Mouse (Mus musculus) gastrocnemius, adult 2 months (tissue): ENCODE results near the gene Mphosph10. TPM values are rescaled to one million over a fixed set of nuclear protein-coding genes. Genes with fewer than 3 reads are reported as not detected.

Experiments used
- DNase-seq: peaks from one replicate; pipeline ENCODE4 v3.0.0; 2022
- H3K27ac ChIP-seq: fragments of 200-600 bp; 2 replicates; pipeline ENCODE4 v1.8.1; 2022; ENCODE audit warnings: mild to moderate bottlenecking
- H3K4me3 ChIP-seq: fragments of 200-600 bp; 2 replicates; pipeline ENCODE4 v1.8.1; 2022; ENCODE audit warnings: mild to moderate bottlenecking, moderate library complexity
- CTCF ChIP-seq: fragments of 200-600 bp; IDR thresholded peaks from 2 replicates; pipeline ENCODE4 v1.8.1; 2022; ENCODE audit warnings: antibody characterized with exemption, mild to moderate bottlenecking, moderate library complexity
- intact Hi-C: fragments of 180-260 bp; cut with DNase I; formaldehyde crosslinking; loops from one replicate; pipeline ENCODE4 v1.15.1; 2025
- total RNA-seq, 2 experiments: library from RNA; stranded (reverse); gene quantifications; 2 replicates each; pipeline ENCODE4 v1.2.3; 2021

The Mphosph10 gene
- total RNA-seq, 2 experiments from 2014 or later = 18.3 to 18.8 TPM

DNA sequence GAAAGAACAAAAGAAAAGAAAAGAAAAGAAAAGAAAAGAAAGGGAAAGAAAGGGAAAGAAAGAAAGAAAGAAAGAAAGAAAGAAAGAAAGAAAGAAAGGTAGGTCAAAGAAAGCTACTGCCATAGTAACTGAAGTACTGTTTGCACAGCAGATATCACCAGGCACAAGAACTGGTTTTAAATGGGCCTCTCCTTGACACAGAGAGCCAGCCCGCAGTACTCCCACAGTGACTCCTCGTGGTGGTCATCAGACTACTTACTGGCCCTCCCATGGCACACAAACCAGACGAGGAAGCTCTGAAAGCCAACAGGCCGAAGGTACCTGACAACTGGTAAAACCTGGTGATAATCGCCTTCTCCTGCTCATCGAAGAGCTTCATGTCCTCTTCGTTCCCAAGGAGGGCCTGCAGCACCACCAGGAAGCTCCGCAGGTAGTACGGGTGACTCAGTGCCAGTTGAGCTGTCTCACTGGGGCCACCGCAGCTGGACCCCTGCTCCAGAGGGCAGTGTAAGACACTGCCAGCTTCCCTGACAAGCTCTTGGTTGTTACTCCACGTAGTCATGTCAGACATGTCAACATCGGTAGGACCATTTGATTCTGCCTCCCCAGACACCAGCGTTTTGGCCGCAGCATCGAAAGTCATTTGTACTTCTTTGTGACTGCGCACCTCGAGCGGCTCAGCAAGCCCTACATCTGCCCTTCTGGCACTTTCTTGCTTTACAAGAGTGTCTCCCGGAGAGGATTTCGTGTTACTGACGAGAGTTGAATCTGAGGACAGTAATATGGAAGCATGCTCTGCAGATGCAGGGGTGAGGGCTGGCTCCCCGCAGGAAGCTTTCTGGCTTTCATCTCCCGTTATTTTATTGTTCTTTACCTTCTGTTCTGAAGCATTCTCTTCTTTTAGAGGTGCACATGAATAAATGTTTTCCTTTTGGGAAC is 19.9 kb downstream of the Mphosph10 start:
- no peak for DNase-seq
- intact Hi-C loops = loop anchor here (10.0 kb wide), 1 partner anchor 617 kb away; no protein-coding TSS in a partner anchor
- TF ChIP-seq CTCF = no peak
- H3K4me3 ChIP-seq = no peak overlapping the region
- H3K27ac ChIP-seq = no peak overlapping the region

DNA sequence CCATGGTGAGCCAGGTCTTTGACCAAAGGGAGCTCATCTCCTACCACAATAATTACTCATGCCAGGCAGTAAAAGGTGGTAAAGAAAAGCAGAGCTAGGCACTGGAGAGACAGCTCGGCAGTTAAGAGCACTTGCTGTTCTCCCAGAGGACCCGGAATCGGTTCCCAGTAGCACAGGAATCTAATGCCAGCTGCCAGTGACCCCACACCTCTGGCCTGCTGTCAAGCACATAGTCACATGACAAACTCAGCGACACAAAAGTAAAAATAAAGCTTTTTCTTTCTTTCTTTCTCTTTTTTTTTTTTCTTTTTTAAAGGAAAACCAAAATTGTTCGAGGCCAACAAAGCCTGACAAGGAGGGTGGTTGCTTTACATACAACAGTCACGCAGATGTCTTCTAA is 22.2 kb downstream of the Mphosph10 start:
- intact Hi-C loops = loop anchor here (10.0 kb wide), 1 partner anchor 615 kb away; no protein-coding TSS in a partner anchor
- DNase-seq = no peak
- H3K4me3 ChIP-seq = no peak overlapping the region
- no peak overlapping the region for H3K27ac ChIP-seq
- TF ChIP-seq CTCF = no peak

DNA sequence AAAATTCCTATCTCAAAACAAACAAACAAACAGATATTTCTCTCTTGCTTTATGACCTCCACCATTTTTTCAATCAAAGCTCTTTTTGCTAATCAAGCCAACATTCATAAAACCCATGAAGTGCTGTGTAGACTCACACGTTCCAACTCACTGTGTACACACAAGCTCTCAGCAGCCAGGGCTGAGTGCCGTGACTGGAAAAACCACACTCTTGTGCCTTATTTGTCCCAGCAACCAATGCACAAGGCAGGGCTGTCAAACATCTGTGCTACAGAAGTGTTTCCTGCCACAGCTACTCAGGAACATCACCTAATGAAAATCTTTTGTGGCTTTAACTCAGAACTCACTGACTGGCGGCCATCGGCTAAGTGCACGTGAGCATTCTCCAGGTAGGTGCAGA is 26.2 kb downstream of the Mphosph10 start:
- no peak for TF ChIP-seq CTCF

DNA sequence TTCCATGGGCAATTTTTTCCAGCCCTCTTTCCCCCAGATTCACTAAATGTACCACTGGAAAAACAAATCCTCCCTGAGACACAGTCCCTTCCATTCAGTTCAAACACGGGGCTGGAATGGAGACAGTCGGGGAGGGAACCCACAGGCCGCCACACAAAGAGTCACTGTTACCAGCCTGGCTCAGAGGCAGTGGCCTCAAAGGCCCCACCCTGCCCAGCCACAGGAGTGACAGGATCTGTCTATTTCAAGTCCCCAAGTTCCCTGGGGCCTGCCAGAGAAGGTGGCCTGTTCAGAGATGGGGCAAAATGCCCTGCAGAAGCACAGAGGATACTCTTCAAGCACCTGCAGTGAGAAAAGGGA is 31.5 kb downstream of the Mphosph10 start:
- intact Hi-C loops = no loop called here
- H3K27ac ChIP-seq = no peak overlapping the region; the same call in 1 of the 2 replicates
- H3K4me3 ChIP-seq = no peak overlapping the region
- no peak for TF ChIP-seq CTCF
- DNase-seq = no peak

More for the DNA sequence above, 26.2 kb downstream of the Mphosph10 start:
- intact Hi-C loops = no loop called here
- Histone ChIP-seq H3K27ac (no peak overlapping the region), H3K4me3 (no peak overlapping the region)
- DNase-seq = no peak

DNA sequence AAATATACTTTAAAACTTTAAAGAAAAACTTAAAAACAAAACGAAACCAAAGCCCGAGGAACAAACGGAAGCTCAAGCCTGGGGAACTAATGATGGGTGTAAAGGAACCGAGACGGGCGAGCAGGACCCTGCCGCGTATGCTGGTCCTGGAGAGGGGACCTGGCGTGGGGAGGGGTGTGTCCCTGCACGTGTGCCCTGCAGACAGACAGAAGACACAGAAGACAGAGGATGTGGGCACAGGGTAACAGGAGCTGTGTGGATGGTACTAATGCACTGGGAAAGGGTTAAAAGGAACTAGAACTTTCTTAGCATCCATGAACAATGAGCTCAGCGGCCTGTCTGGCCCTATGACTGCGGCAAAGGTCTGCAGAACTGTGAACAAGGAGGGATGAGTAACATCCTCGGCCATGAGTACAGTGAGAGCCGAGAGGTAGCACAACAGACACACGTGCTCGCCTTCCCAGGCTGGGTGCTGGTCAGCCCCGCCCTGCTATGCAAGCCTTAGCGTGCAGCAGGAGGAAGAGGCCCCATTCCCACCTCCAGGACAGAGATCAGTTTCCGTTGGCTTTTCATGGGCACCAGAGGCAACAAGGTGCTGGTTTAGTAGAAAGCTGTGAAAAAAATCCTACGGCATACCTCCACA is 32.0 kb downstream of the Mphosph10 start:
- DNase-seq = no peak
- intact Hi-C loops = no loop called here
- TF ChIP-seq CTCF = no peak
- Histone ChIP-seq H3K27ac (peak overlapping the region; percentile 20), H3K4me3 (no peak overlapping the region)

DNA sequence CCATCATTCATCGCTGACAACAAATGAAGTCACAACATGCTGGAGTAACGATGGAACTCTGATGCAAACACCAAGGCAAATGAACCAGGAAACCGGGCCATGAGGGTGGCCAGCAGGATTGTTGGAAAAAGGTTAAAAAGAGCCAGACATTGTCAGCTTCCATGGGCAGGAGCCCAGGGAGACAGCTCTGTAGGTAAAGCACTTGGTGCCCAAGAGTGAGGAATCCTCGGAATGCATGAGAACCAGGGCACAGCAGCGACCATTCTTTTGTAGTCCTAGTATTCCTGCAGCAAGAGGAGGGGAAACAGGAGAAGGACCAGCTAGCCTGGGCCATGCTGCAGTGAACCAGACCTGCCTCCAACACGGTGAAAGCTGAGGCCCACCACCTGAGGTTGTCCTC is 33.4 kb downstream of the Mphosph10 start:
- no peak overlapping the region for H3K4me3 ChIP-seq
- no peak for TF ChIP-seq CTCF

DNA sequence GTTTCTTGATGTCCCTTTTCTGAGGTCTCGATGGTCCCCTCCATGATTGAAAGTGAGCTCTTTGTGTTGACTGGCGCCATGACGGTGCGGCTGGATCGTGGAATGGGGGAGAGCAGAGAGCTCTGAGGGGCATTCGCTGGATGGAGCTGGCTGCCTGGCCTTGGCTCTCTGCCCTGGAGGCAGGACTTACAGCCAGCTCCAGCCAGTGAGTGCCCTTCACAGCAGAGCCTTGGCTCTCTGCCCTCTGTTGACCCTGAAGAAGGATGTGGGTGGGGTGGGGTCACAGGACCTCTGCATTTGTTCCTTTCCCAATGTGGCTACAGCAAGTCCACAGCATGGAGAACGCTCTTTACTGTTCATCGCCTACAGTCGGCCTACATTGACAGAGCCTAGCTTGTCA is 34.7 kb downstream of the Mphosph10 start:
- no peak overlapping the region for H3K4me3 ChIP-seq
- DNase-seq = peak; percentile 34
- no peak for TF ChIP-seq CTCF
- H3K27ac ChIP-seq = peak overlapping the region; percentile 53
- intact Hi-C loops = no loop called here

More for the DNA sequence above, 33.4 kb downstream of the Mphosph10 start:
- no peak for DNase-seq
- intact Hi-C loops = no loop called here
- no peak overlapping the region for H3K27ac ChIP-seq

DNA sequence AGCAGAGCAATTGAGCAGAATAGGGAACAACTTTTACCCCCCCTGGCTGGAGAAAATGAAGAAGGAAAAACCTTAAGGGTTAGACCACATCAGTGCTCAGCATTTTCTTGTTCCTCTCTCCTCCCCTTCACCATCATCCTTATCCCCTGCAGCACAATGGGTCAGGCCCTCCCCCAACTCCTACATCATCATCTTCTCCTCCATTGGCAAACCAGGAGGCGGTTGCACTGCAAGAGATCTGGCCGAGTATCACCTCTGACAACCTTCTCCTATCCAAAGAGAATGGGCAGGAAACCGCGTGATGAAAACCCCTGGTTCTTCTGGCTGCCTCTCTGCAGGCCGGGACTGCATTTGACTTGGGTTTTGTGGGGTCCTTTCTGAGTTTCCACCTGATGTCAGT is 35.4 kb downstream of the Mphosph10 start:
- intact Hi-C loops = no loop called here
- H3K4me3 ChIP-seq = no peak overlapping the region
- no peak for TF ChIP-seq CTCF

DNA sequence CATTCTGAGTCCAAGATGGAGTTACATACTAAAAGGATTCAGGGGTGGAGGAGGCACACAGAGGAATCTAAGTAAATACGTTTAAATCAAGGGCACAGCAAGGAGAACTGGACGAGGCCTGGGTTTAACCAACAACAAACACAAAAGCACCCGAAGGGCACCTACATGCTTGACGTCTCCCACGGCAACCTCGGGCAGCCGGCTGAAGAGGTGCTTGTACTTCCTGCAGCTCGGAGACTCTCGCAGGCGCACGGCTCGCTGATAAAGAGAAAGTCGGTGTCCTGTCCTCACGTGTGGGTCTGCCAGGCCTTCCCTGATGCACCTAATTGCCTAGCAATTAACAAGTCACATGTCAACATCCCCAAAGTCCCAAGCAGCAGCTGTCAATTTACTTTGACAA is 37.9 kb downstream of the Mphosph10 start:
- H3K27ac ChIP-seq = no peak overlapping the region
- no peak for TF ChIP-seq CTCF
- H3K4me3 ChIP-seq = no peak overlapping the region
- DNase-seq = no peak
- intact Hi-C loops = no loop called here

More for the DNA sequence above, 35.4 kb downstream of the Mphosph10 start:
- DNase-seq = no peak
- H3K27ac ChIP-seq = no peak overlapping the region

DNA sequence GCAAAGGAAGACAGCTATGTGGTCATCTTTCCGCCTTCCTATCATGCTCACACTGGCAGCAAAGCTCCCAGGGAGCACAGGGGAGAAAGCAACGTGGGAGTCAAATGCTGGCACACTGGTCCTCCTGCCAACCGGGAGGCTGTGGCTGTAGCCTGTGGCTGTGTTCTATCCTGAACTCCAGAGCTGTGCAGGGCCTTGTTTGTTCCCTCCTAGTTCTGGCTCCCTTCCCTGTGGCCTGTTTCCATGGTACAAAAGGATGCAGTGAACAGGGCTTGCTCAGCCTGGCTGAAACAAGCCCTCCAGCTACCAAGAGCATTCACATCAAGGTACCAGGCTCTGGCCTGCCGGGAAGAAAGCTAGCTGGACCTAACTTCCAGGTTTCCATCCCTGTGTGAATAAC is 41.0 kb downstream of the Mphosph10 start:
- no peak for TF ChIP-seq CTCF
- no peak overlapping the region for H3K4me3 ChIP-seq
- intact Hi-C loops = no loop called here
- DNase-seq = peak; percentile 54
- H3K27ac ChIP-seq = peak overlapping the region; percentile 31; the same call in 1 of the 2 replicates

DNA sequence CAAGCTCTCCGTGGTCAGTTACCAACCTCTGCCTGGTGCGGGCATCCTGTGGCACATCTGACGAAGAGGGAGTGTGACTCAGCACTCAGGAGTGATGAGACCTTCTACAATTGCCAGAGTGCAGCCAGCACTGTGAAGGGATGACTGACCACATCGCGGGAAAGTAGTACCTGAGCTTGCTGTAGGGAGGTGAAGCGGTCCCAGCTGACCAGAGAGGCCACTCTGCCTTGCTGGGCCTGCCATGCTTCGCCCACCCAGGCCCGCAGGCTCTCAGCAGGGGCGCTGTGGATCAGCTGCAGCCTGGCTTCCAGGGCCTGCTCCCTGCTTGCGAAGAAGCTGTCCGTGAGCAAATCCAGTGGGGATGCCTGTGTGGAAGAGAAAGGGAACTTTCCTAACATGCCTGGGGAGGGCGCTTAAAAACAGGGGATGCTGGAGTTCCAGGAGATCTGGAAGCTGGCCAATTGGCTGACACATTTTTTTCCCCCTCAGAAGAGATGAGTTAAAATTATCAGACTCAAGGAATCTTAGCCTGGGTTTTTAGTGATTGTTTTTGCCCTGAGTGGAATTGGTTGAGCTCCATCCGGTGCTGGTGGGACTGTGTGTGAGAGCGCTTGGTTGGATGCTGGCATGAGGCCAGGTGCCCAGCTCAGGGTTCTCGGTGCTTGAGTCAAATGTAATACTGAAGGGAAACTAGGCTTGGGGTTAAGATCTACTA is 42.8 kb downstream of the Mphosph10 start:
- Histone ChIP-seq H3K4me3 (no peak overlapping the region), H3K27ac (no peak overlapping the region)
- no peak for TF ChIP-seq CTCF
- intact Hi-C loops = no loop called here
- no peak for DNase-seq

DNA sequence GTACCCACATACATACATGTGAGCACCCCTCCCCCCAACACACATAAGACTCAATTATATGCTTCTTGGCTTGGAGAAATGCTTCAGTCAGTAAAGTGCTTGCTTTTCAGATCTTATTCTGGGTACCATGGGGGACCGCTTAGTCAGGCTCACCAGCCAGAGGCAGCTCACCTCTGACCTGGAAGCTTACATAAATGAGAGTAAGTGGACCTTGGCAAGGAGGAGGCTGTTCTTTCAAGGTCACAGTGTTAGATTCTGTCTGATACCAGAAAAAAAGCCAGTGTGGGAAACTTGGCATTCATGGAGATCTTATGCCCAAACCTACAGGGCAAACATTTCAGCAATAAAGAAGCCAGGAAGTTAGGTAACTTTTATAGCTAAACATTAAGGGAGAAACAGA is 44.3 kb downstream of the Mphosph10 start:
- intact Hi-C loops = no loop called here
- no peak for TF ChIP-seq CTCF
- H3K4me3 ChIP-seq = no peak overlapping the region
- H3K27ac ChIP-seq = no peak overlapping the region
- DNase-seq = no peak

DNA sequence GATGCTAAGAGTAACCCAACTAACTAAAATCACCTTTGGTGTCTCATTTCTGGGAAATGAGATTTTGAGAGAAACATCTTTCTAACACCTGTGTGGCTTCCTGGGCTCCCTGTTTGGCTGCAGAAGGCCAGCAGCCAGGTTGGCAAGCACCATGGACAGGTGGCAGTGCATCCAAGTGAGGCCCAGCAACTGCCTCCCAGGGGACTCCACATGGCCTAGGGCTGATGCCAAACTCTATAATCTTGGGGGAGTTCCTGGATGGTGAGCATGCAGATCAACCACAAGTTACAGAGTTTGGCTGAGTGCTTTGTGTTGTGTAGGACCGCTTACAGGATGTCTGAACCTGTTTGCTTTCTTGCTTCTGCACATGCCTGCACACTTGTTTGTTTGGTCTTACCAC is 59.4 kb downstream of the Mphosph10 start:
- peak; percentile 34 for DNase-seq
- no peak for TF ChIP-seq CTCF
- intact Hi-C loops = no loop called here
- no peak overlapping the region for H3K4me3 ChIP-seq
- H3K27ac ChIP-seq = no peak overlapping the region
